Mouse (Mus musculus) embryonic fibroblast, embryonic 13.5 days (primary cell): ENCODE results near the gene Mab21l3. TPM values are rescaled to one million over a fixed set of nuclear protein-coding genes. Genes with fewer than 3 reads are reported as not detected.

Source experiments
- H3K27ac ChIP-seq: 2 replicates; pipeline ENCODE4 v1.5.1; 2012; ENCODE audit warnings: low read length, control low read depth, inconsistent platforms; ENCODE audit not compliant: insufficient read depth
- H3K4me1 ChIP-seq: 2 replicates; pipeline ENCODE4 v1.6.1; 2011; ENCODE audit warnings: low read length; ENCODE audit not compliant: control insufficient read depth, insufficient read depth
- H3K4me3 ChIP-seq: 2 replicates; pipeline ENCODE4 v1.5.1; 2011; ENCODE audit warnings: mild to moderate bottlenecking, control low read depth, low read length; ENCODE audit not compliant: insufficient read depth
- CTCF ChIP-seq: IDR thresholded peaks from 2 replicates; pipeline ENCODE4 v1.5.1; 2011; ENCODE audit warnings: mild to moderate bottlenecking, control low read depth, low read length, moderate library complexity, borderline replicate concordance; ENCODE audit not compliant: insufficient read depth
- POLR2A ChIP-seq: IDR thresholded peaks from 2 replicates; pipeline ENCODE4 v1.6.1; 2011; ENCODE audit warnings: low read depth, mild to moderate bottlenecking, control low read depth, low read length, moderate library complexity
- polyA plus RNA-seq: library from polyadenylated mRNA; stranded (reverse); fragments of >200 nt; gene quantifications from 2 replicates; pipeline ENCODE4 v1.2.4, GENCODE M21; 2011; ENCODE audit warnings: low read depth; ENCODE audit not compliant: missing spikeins, insufficient read length

Mab21l3 gene
- polyA plus RNA-seq, 1 experiment, result 2.5 TPM

- TF ChIP-seq CTCF (no peak), POLR2A (no peak)
- no peak overlapping the region for H3K4me3 ChIP-seq
- H3K4me1 ChIP-seq, result no peaks in the 10 kb centered on the region
- no peak overlapping the region for H3K27ac ChIP-seq
These were observed 78.2 kb downstream of the Mab21l3 start for GRCm38 (mm10) chr3:101770540-101770939.

- H3K4me1 ChIP-seq, result no peaks in the 10 kb centered on the region
- TF ChIP-seq POLR2A (no peak), CTCF (no peak)
These were observed 85.2 kb downstream of the Mab21l3 start for GRCm38 (mm10) chr3:101763566-101763965.

More at GRCm38 (mm10) chr3:101763566-101763965, 85.2 kb downstream of the Mab21l3 start:
- Histone ChIP-seq H3K4me3 (no peak overlapping the region), H3K27ac (no peak overlapping the region)

Other genes starting within 250 kb of the Mab21l3 start
- 211 and 238 TPM in 2 replicates for gene Atp1a1, start 244.3 kb downstream of the Mab21l3 start, polyA plus RNA-seq
- 5.6 and 8.1 TPM in 2 replicates for gene Slc22a15, start 75.5 kb upstream of the Mab21l3 start, polyA plus RNA-seq
- gene Nhlh2, start 161.1 kb upstream of the Mab21l3 start, polyA plus RNA-seq, result not detected in 2 replicates
- gene Casq2, start 237.5 kb upstream of the Mab21l3 start, polyA plus RNA-seq, result 0.20 and 1.2 TPM in 2 replicates